In the genomic region with DNA sequence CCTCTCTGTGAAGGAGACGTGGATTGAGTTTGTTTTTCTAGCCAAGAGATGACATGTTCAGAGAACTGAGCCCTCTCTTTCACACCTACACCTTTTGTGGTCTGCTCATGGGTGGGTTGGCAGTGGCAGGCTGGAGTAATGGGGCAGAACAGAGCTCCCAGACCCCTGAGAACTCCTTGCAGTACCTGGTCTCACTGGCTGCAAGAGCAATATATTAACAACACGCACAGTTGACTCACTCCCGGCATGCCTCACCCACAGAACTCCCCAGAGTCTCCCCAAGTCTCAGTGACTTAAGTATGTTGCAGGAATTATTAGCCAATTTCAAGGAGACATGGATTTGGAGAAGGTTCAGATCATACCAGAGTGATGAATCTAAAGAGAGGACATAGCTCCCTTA, we compare ENCODE assay signal across 30 mouse cellular contexts. TPM values are rescaled to one million over a fixed set of nuclear protein-coding genes. Genes with fewer than 3 reads are reported as not detected.
DNase-seq lines count a peak whose midpoint lies in the region; ATAC-seq lines count a peak whose summit lies in the region.
"Had no signal": no experiment of that assay in that cellular context is flagged by ENCODE, and none has a peak within 500 bp of the region (broad histone marks: within the 10 kb centered on the region; RNA-seq: fewer than 3 reads in every experiment).

No protein-coding gene starts in this region.

- no peaks in the 10 kb centered on the region for H3K9me3 ChIP-seq in kidney, embryonic 14.5 days (ENCODE audit: control insufficient read depth, low read length)
- H3K9me3 ChIP-seq: embryonic facial prominence, embryonic 10.5 days; embryonic facial prominence, embryonic 15.5 days; forebrain, embryonic 15.5 days; hindbrain, embryonic 10.5 days; intestine, embryonic 15.5 days; neural tube, embryonic 15.5 days had no signal

- no peak overlapping the region for H3K4me3 ChIP-seq in kidney, embryonic 14.5 days (ENCODE audit: low read length)
- no peak overlapping the region for H3K4me3 ChIP-seq in brown adipose tissue, adult 24 weeks (ENCODE audit: insufficient read depth, low read depth, low read length)
- H3K4me3 ChIP-seq: embryonic facial prominence, embryonic 10.5 days; embryonic facial prominence, embryonic 15.5 days; forebrain, embryonic 15.5 days; hindbrain, embryonic 10.5 days; intestine, embryonic 15.5 days; neural tube, embryonic 15.5 days had no signal

- no peak overlapping the region for H3K9ac ChIP-seq in kidney, embryonic 14.5 days (ENCODE audit: low read depth, low read length)
- H3K9ac ChIP-seq: embryonic facial prominence, embryonic 15.5 days; forebrain, embryonic 15.5 days; intestine, embryonic 15.5 days; liver, embryonic 14.5 days; neural tube, embryonic 15.5 days had no signal

- H3K36me3 ChIP-seq in kidney, embryonic 14.5 days (ENCODE audit: control insufficient read depth, insufficient read depth, low read length) = no peaks in the 10 kb centered on the region
- H3K36me3 ChIP-seq: embryonic facial prominence, embryonic 10.5 days; embryonic facial prominence, embryonic 15.5 days; forebrain, embryonic 15.5 days; hindbrain, embryonic 10.5 days; intestine, embryonic 15.5 days; neural tube, embryonic 15.5 days had no signal

- H3K27me3 ChIP-seq in kidney, embryonic 14.5 days (ENCODE audit: control insufficient read depth, insufficient read depth, low read length) = no peaks in the 10 kb centered on the region
- H3K27me3 ChIP-seq: embryonic facial prominence, embryonic 15.5 days; forebrain, embryonic 15.5 days; intestine, embryonic 15.5 days; neural tube, embryonic 15.5 days had no signal

- no peak overlapping the region for H3K4me2 ChIP-seq in kidney, embryonic 14.5 days (replicated peaks; ENCODE audit: low read depth, low read length)
- H3K4me2 ChIP-seq: embryonic facial prominence, embryonic 15.5 days; forebrain, embryonic 15.5 days; intestine, embryonic 15.5 days; neural tube, embryonic 15.5 days had no signal

- WGBS in kidney, embryonic 14.5 days = 16% methylated on average over 3 of the region's 3 CpGs

- no peak overlapping the region for H3K27ac ChIP-seq in kidney, embryonic 14.5 days (ENCODE audit: low read depth, low read length)
- peak overlapping the region; percentile 17; the same call in 1 of the 2 replicates for H3K27ac ChIP-seq in brown adipose tissue, adult 24 weeks (replicated peaks; ENCODE audit: low read depth, low read length)
- H3K27ac ChIP-seq: embryonic facial prominence, embryonic 10.5 days; embryonic facial prominence, embryonic 15.5 days; forebrain, embryonic 15.5 days; hindbrain, postnatal 0 days; intestine, embryonic 15.5 days; liver, embryonic 14.5 days; neural tube, embryonic 15.5 days had no signal

- DNase-seq in kidney, adult 18-20 months = no peak
- peak; percentile 66 for DNase-seq in 3134 (ENCODE audit: extremely low read depth, insufficient read length, low spot score)
- DNase-seq in 3T3-L1 (ENCODE audit: low read depth, low spot score) = peak; percentile 90
- DNase-seq in lung, postnatal 25 days (ENCODE audit: low spot score) = no peak
- DNase-seq in left cerebral cortex, postnatal 4 days = no peak
- no peak for DNase-seq in layer of hippocampus, postnatal 10 days (ENCODE audit: low spot score in 2 of 2)
- DNase-seq: adrenal gland, postnatal 25 days; cerebellum, adult 18-20 months; cerebellum, postnatal 10 days; heart, postnatal 14 days; kidney, adult 9 months; layer of hippocampus, postnatal 36 days; liver; lung, adult 2 months; lung, postnatal 10 days; midbrain, embryonic 14.5 days; right cerebral cortex, postnatal 25 days; spleen, adult 18-20 months; thymus, postnatal 14 days had no signal

- peaks cover 14% of the 10 kb centered on the region for H3K4me1 ChIP-seq in kidney, embryonic 14.5 days (ENCODE audit: control insufficient read depth, insufficient read depth, low read length)
- H3K4me1 ChIP-seq in brown adipose tissue, adult 24 weeks (ENCODE audit: control insufficient read depth, insufficient read depth, insufficient read length, low read length) = peaks cover 7% of the 10 kb centered on the region; the same call in 1 of the 2 replicates

- intact Hi-C loops in left cerebral cortex, postnatal 4 days (cut with DNase I) = no loop called here

- peak; percentile 86 for ATAC-seq in kidney, embryonic 14.5 days (ENCODE audit: low FRiP score, low TSS enrichment)
- ATAC-seq: CD4-positive, CD25-positive, alpha-beta regulatory T cell, adult 4 months; forebrain, embryonic 15.5 days; hindbrain, postnatal 0 days; intestine, embryonic 15.5 days had no signal

RNA-seq across cellular contexts. Expression of a gene that starts 49.6 kb away (rescaled TPM):
- polyA plus RNA-seq in kidney, embryonic 14.5 days (2014; fragmentation: Nextera tagmentation; extraction: Ambion mirVana) = 13.6 and 14.3 TPM in 2 replicates
- 5.3 and 13.3 TPM in 2 replicates for polyA plus RNA-seq in brown adipose tissue, adult 24 weeks (2012; ENCODE audit: insufficient read depth, insufficient read length, missing spikeins)
- total RNA-seq in left cerebral cortex, postnatal 4 days (2021) = 100 to 1,000 TPM; 103 to 108 TPM
- 10 to 100 TPM; 66.2 to 78.7 TPM for total RNA-seq in layer of hippocampus, postnatal 10 days (2021)

Comparison
In these comparisons a context has a peak if more than half of its experiments do, and no peak if none do; other contexts are left out.
1. DNase-seq: peak in 3134 (single experiment) and 3T3-L1 (single experiment); none in kidney, adult 18-20 months (single experiment), lung, postnatal 25 days (single experiment), left cerebral cortex, postnatal 4 days (single experiment) and layer of hippocampus, postnatal 10 days (0 of 2).